Mouse (Mus musculus) heart, adult 2 months (tissue): ENCODE results near the gene Lin54.

Experiments
- CTCF ChIP-seq: fragments of 200-600 bp; IDR thresholded peaks from 2 replicates; pipeline ENCODE4 v1.8.1; 2022; ENCODE audit warnings: antibody characterized with exemption, mild to moderate bottlenecking, moderate library complexity
- POLR2A ChIP-seq: fragments of 200-500 bp; IDR thresholded peaks from 2 replicates; pipeline ENCODE4 v1.6.1; 2011; ENCODE audit warnings: mild to moderate bottlenecking, low read depth, low read length, control low read depth; ENCODE audit not compliant: insufficient read depth

GRCm38 (mm10) chr5:100461526-100461925, 38.9 kb downstream of the Lin54 start:
- TF ChIP-seq CTCF (no peak), POLR2A (no peak)
